Mouse (Mus musculus) spleen, adult 12 weeks (tissue): ENCODE data around the gene Cd164l2.

ENCODE experiments used
- DNase-seq: peaks from one replicate; pipeline ENCODE4 v3.0.0; 2022; ENCODE audit warnings: low spot score

The Cd164l2 gene

GRCm38 (mm10) chr4:133257230-133257629 is 45.3 kb downstream of the Cd164l2 start:
- DNase-seq, result no peak

- DNase-seq, result no peak
Observed at GRCm38 (mm10) chr4:133257798-133258408, 46.0 kb downstream of the Cd164l2 start.

- no peak for DNase-seq
Observed at GRCm38 (mm10) chr4:133261641-133262374, 49.9 kb downstream of the Cd164l2 start.

GRCm38 (mm10) chr4:133262375-133262765 is 50.4 kb downstream of the Cd164l2 start:
- no peak for DNase-seq

GRCm38 (mm10) chr4:133262882-133263281 is 51.0 kb downstream of the Cd164l2 start, which contains the start of gene Sytl1:
TSS of gene Sytl1 (minus strand) at chr4:133263113.
- no peak for DNase-seq

GRCm38 (mm10) chr4:133263756-133264155 is 51.8 kb downstream of the Cd164l2 start:
- no peak for DNase-seq

GRCm38 (mm10) chr4:133264559-133264958 is 52.6 kb downstream of the Cd164l2 start:
- DNase-seq, result no peak

- DNase-seq, result no peak
Observed at GRCm38 (mm10) chr4:133265297-133265696, 53.4 kb downstream of the Cd164l2 start.

- DNase-seq, result no peak
Observed at GRCm38 (mm10) chr4:133265759-133266158, 53.8 kb downstream of the Cd164l2 start.

- DNase-seq, result no peak
Observed at GRCm38 (mm10) chr4:133266248-133266880, 54.4 kb downstream of the Cd164l2 start.

GRCm38 (mm10) chr4:133268931-133269330 is 57.0 kb downstream of the Cd164l2 start:
- no peak for DNase-seq

- no peak for DNase-seq
Observed at GRCm38 (mm10) chr4:133269596-133269995, 57.7 kb downstream of the Cd164l2 start.

- no peak for DNase-seq
Observed at GRCm38 (mm10) chr4:133270929-133271328, 59.0 kb downstream of the Cd164l2 start.
